Mouse (Mus musculus): ENCODE measurements around the gene Ccdc78.

Ccdc78 gene

GRCm38 (mm10) chr17:25810890-25811289, 24.5 kb downstream of the Ccdc78 start:
- no peak for DNase-seq (ENCODE audit: low spot score)

- DNase-seq (ENCODE audit: low spot score): peak; percentile 68
Measured at GRCm38 (mm10) chr17:25813471-25813870, 27.1 kb downstream of the Ccdc78 start.

GRCm38 (mm10) chr17:25817662-25818061, 31.3 kb downstream of the Ccdc78 start:
- no peak for DNase-seq (ENCODE audit: low spot score)

GRCm38 (mm10) chr17:25818851-25819780, 32.7 kb downstream of the Ccdc78 start:
- no peak for DNase-seq (ENCODE audit: low spot score)

- peak; percentile 82 for DNase-seq (ENCODE audit: low spot score)
Measured at GRCm38 (mm10) chr17:25823452-25823851, 37.1 kb downstream of the Ccdc78 start, which contains the start of gene Wdr24. Gene Wdr24 (plus strand): TSS chr17:25823627.

- no peak for DNase-seq (ENCODE audit: low spot score)
Measured at GRCm38 (mm10) chr17:25824362-25825142, 38.2 kb downstream of the Ccdc78 start.

GRCm38 (mm10) chr17:25825311-25825710, 38.9 kb downstream of the Ccdc78 start:
- DNase-seq (ENCODE audit: low spot score): no peak

GRCm38 (mm10) chr17:25825984-25826570, 39.7 kb downstream of the Ccdc78 start:
- DNase-seq (ENCODE audit: low spot score): no peak

- no peak for DNase-seq (ENCODE audit: low spot score)
Measured at GRCm38 (mm10) chr17:25827011-25827410, 40.6 kb downstream of the Ccdc78 start.

GRCm38 (mm10) chr17:25827546-25828222, 41.3 kb downstream of the Ccdc78 start:
- DNase-seq (ENCODE audit: low spot score): no peak

- no peak for DNase-seq (ENCODE audit: low spot score)
Measured at GRCm38 (mm10) chr17:25828223-25828594, 41.8 kb downstream of the Ccdc78 start.

GRCm38 (mm10) chr17:25828712-25829557, 42.6 kb downstream of the Ccdc78 start, which contains the start of gene Jmjd8:
Gene Jmjd8 (plus strand): TSS chr17:25828867.
- DNase-seq (ENCODE audit: low spot score): peak; percentile 73

- no peak for DNase-seq (ENCODE audit: low spot score)
Measured at GRCm38 (mm10) chr17:25829558-25830017, 43.2 kb downstream of the Ccdc78 start.

GRCm38 (mm10) chr17:25830200-25830753, 43.9 kb downstream of the Ccdc78 start:
- DNase-seq (ENCODE audit: low spot score): no peak

- DNase-seq (ENCODE audit: low spot score): no peak
Measured at GRCm38 (mm10) chr17:25830806-25831431, 44.5 kb downstream of the Ccdc78 start.

- no peak for DNase-seq (ENCODE audit: low spot score)
Measured at GRCm38 (mm10) chr17:25831451-25832281, 45.3 kb downstream of the Ccdc78 start.

- peak; percentile 100 for DNase-seq (ENCODE audit: low spot score)
Measured at GRCm38 (mm10) chr17:25832436-25833290, 46.3 kb downstream of the Ccdc78 start.

GRCm38 (mm10) chr17:25833291-25833663, 46.9 kb downstream of the Ccdc78 start, which contains the start of gene Stub1:
Gene Stub1 (minus strand): TSS chr17:25833404.
- peak; percentile 91 for DNase-seq (ENCODE audit: low spot score)
